Mouse (Mus musculus) bone marrow, adult 2 months (tissue): ENCODE data around the gene Shisa5.

Experiments
- CTCF ChIP-seq: fragments of 200-500 bp; IDR thresholded peaks from 2 replicates; pipeline ENCODE4 v1.5.1; 2011; ENCODE audit warnings: low read length, control low read depth; ENCODE audit not compliant: control insufficient read depth, insufficient read depth
- POLR2A ChIP-seq: fragments of 200-500 bp; IDR thresholded peaks from 2 replicates; pipeline ENCODE4 v1.6.1; 2011; ENCODE audit warnings: low read depth, mild to moderate bottlenecking, control low read depth, low read length, borderline replicate concordance; ENCODE audit not compliant: control insufficient read depth

DNA sequence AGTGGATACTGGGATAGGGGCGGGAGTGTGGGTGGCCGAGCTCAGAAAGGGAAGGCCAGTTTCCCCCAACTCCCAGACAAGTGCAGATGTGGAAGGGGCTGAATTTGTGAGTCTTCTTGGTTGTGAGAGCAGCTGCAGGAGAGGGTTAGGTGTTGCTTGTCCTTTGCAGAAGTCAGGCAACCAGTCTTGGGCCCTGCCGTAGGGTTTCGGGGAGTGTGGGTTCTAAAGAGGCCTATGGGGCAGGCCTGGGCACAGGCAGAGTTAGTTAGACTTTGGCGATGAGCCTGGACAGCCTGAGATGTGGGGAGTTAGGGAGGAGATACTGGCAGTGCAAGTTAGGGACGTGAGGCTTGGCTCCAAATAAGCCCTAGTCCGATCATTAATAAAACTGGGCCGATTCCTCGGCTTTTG is 57.9 kb downstream of the Shisa5 start:
- TF ChIP-seq CTCF (no peak), POLR2A (no peak)
